Mouse (Mus musculus) layer of hippocampus, postnatal 10 days (tissue): ENCODE data around the gene Trim62. TPM values are rescaled to one million over a fixed set of nuclear protein-coding genes. Genes with fewer than 3 reads are reported as not detected.

Source experiments
- DNase-seq, 2 experiments: peaks; one replicate each; pipeline ENCODE4 v3.0.0; 2021; ENCODE audit warnings: low spot score in 2 of 2
- total RNA-seq, 2 experiments: library from RNA; stranded (reverse); gene quantifications; 2 replicates each; pipeline ENCODE4 v1.2.3; 2021

Trim62 gene
- total RNA-seq, 2 experiments from 2014 or later: 26.2 TPM

- DNase-seq: peak; percentile 57 to 69
Observed at GRCm38 (mm10) chr4:128908586-128909377, 25.4 kb downstream of the Trim62 start.

DNA sequence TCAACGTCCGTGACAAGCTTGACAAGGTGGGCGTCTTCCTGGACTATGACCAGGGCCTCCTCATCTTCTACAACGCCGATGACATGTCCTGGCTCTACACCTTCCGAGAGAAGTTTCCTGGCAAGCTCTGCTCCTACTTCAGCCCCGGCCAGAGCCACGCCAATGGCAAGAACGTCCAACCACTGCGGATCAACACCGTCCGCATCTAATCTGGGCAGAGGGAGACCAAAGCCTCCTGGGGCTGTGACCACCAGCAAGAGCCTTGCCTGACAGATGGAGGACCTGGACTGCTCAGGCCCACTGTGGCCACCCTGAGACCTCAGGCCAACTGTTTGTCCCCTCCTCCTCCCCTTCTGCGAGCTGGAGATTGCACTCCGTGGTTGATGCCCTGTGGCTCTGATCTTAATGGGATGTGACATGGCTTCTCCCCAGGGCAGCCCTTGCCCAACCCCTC, 26.0 kb downstream of the Trim62 start:
- no peak for DNase-seq

GRCm38 (mm10) chr4:128910276-128911063, 27.1 kb downstream of the Trim62 start:
- no peak for DNase-seq

DNA sequence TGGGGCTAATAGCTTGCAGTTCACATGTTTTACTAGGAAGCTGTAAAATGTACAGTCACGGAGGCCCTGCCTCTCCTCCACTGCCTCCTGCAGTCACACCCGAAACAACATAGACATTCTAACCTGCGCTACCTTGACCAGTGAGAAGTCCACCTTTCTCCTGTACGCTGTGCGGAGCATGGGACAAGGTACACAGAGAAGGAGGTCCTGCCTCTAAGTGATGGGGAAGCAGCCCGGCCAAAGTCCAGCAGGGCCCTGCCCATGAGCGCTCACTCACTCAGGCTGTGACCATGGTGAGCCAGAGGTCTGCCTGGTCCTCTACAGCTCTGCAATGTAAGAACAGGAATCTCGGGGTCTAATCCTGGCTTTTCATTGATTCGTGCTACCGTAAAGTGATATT, 28.7 kb downstream of the Trim62 start:
- no peak for DNase-seq

- no peak for DNase-seq
Observed at GRCm38 (mm10) chr4:128913794-128914193, 30.4 kb downstream of the Trim62 start.

- no peak for DNase-seq
Observed at GRCm38 (mm10) chr4:128917119-128917518, 33.7 kb downstream of the Trim62 start.

GRCm38 (mm10) chr4:128917756-128918155, 34.4 kb downstream of the Trim62 start:
- DNase-seq: no peak

DNA sequence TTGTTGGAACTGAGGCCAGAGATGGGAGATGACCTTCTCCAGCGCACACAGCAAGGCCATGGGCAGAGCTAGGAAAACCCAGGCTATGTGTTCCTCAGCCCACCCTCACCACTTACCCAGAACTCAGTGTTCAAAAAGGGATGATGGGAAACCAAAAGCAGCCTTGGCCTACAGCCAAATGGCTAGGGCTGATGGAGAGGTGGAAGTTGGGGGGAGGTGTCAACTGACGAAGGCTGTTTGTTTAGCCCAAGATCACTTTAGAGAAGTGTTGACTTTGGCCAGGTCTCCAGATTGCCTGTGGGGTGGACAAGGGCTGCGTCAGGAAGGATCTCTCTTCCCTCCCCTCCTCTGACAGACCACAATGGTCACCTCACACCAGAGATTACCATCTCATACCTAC, 34.8 kb downstream of the Trim62 start:
- DNase-seq: no peak

- no peak for DNase-seq
Observed at GRCm38 (mm10) chr4:128919106-128919505, 35.7 kb downstream of the Trim62 start.

- no peak for DNase-seq
Observed at GRCm38 (mm10) chr4:128923603-128924002, 40.2 kb downstream of the Trim62 start.

- peak; percentile 85 to 88 for DNase-seq
Observed at GRCm38 (mm10) chr4:128924841-128925606, 41.6 kb downstream of the Trim62 start.

- DNase-seq: no peak
Observed at GRCm38 (mm10) chr4:128932783-128933182, 49.4 kb downstream of the Trim62 start.

DNA sequence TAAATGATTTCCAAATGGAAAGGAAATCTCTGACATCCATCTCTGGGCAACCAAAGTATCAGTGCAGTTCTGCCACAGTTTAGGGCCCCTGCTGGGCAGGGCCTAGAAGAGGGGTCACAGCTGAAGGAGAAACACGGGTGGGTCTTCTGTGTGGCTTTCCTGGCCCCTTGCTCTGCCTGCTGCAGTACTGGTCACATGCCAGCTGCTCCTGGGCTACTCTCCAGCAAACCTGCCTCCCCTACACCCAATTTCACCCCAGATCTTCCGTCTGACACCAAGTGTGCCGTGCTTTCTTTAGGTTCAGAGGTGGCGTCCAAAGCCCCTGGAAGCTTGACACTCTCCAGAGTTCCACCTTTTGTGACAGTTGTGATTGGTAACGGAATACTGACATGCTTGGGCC, 52.2 kb downstream of the Trim62 start:
- DNase-seq: no peak

- no peak for DNase-seq
Observed at GRCm38 (mm10) chr4:128942346-128942745, 59.0 kb downstream of the Trim62 start.

DNA sequence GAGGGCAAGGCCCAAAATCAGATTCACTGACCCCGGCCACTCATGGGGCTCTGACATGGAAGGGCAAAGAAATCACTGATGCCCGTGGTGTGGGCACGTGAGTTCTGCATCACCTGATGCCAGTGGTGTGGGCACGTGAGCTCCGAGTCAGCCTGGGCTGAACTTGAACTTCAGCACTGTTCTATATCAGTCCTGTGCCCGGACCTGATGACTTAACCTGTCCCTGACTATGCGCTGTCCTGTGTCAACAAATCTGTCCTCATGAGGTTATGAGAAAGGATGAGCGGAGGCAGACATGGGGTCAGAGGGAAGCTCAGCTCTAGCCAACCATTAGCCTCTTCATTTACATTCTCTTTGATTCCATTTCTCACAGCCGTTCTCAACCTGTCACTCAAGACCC, 63.4 kb downstream of the Trim62 start:
- DNase-seq: no peak

DNA sequence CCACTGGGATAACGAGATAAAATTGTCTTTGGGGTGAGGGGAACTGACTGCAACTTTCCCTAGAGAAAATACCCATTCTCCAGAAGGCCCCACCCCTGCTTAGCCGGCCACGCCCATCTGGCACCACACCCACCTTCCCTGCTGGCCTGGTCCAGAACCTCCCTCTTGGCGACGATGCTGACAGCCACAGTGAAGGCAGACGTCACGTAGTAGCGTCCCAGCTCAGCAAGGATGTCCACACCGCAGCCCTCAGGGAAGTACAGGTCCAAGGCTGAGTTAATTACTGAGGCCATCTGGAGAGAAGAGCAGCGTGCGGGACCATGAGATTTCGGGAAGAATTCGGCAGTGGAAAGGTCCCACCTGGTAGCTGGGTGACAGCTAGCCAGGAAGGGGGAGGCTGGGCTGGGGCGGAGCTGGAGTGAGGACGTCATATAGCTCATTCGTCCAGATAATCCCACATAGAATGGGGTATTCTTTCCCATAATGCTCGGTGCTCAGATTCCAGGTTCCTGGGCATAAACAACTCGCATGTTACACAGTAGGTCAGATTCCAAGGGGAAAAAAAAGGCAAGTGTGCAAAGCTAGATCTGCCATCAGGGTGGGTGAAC, 64.0 kb downstream of the Trim62 start:
- DNase-seq: no peak

DNA sequence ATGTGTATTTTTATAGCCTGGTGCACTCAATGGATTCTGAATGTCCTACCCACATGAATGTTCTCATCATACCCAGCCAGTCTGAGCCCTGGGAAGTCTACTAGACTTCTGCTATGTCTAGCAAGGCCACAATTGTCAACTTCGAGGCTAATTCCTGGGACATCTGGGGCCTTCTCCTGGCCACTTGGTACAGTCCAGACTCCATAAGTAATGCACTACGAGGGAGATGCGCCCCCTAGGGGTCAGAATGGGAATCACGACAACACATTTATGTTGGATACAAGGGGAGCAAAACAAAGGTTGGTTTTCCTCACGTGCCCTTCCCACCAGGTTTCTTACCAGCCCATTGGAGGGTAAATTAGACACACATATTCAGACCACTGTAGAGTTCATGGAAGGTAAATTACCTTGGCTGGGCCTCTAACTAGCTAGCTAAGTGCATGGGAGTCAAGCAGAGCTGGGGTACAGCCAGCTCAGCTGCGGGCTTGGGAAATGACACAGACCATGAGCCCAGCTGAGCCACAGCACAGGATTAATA, 64.8 kb downstream of the Trim62 start:
- peak in 1 of 2 experiments; percentile 54 for DNase-seq

DNA sequence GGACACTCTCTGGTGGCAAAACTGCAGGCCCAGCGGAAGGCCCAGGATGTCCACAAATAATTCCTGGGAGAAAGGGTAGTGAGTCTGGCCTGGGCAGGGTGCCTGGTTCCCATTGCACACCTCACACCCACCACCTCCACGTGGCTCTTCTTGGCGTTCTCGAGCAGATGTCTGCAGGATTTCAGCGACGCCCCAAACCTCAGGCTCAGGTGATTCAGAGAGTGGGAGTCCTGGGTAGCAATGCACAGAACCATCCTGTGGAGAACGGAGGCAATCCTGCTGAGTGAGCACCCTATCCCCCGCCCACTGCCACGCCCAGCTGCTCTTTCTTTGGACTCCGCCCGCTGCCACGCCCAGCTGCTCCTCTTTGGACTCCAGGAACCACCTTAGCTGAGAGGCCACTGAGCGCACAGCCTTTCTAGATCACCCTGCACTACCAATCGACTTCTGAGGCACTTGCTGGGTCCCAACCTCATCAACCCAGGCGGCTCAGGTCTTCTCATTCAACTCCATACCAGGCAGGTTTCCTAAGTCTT, 66.2 kb downstream of the Trim62 start:
- DNase-seq: no peak

GRCm38 (mm10) chr4:128950461-128950860, 67.1 kb downstream of the Trim62 start:
- DNase-seq: no peak

DNA sequence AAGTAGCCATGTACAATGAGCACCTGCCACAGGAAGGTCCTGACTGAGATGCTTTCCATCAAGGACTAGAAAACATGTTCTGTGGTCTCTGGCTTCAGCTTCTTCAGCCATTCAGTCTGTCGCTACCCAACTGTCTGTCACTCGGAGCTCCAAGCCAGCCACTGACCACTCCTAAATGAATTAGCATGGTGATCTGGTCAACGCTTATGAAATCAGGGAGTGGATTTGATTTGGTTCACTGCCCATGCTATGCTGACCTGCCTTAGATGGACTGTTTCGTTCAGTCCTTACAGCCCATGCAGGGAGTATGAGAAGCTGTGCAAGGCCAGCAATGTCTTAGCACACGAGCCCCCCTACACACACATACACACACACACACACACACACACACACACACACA, 70.5 kb downstream of the Trim62 start:
- no peak for DNase-seq
